Mouse (Mus musculus): ENCODE measurements around the gene Gm26897. TPM values are rescaled to one million over a fixed set of nuclear protein-coding genes. Genes with fewer than 3 reads are reported as not detected.
A peak's percentile ranks its signal among the peaks of the same experiment; 100 is the strongest.

The Gm26897 gene
- polyA plus RNA-seq, 1 experiment, result not detected

DNA sequence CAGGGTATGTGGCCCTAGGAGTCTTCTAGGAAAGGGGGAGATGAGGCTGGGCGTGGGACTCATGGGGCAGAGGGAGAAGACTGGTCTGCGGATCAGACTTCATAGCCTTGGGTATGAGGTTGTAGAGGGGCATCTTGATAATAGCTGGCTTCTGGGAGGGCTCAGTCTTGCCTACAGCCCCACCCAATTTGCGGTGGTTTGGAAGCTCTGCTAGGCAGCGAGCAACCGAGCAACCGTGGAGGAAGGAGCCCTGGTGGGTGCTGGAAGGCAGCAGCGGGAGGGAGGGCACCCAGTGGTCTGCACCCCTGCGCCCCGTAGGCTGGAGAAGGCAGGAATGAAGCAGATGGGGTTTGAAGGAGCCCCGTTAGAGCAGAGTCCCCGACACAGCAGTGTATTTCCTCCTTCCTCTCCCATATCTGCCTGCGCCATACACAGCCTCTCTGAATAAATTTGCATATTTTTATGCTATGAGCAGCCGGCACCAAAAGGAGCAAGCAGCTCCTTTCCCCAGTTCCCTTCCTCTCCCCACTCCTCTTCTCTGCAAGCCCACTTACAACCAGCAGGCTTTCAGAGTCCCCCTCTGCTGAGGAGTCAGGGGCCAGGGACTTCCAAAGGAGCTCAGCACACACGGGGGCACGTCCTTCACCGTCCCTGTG is 20.9 kb downstream of the Gm26897 start:
- H3K79me2 ChIP-seq (ENCODE audit: control insufficient read depth, insufficient read depth), result no peaks in the 10 kb centered on the region
- H3K27me3 ChIP-seq (ENCODE audit: control insufficient read depth, insufficient read depth, insufficient read length), result peaks cover 17% of the 10 kb centered on the region
- H3K36me3 ChIP-seq (ENCODE audit: control insufficient read depth, insufficient read depth), result no peaks in the 10 kb centered on the region
- H3K4me2 ChIP-seq (ENCODE audit: low read depth), result no peak overlapping the region
- no peak overlapping the region for H3ac ChIP-seq (ENCODE audit: control insufficient read depth, insufficient read length)
- H3K4me3 ChIP-seq, result no peak overlapping the region
- no peak for TF ChIP-seq MYOG (IDR thresholded peaks at IDR 0.05; ENCODE audit: control insufficient read depth in 1 of 3, insufficient read depth in 1 of 3, insufficient read length in 2 of 3, low read depth in 2 of 3)
- no peak for TF ChIP-seq SRF (IDR thresholded peaks at IDR 0.05; ENCODE audit: control insufficient read depth, insufficient read length, low read depth)
- no peak for TF ChIP-seq CEBPB (IDR thresholded peaks at IDR 0.05; ENCODE audit: insufficient read depth, poor library complexity, severe bottlenecking)
- no peak for TF ChIP-seq POLR2AphosphoS2 (IDR thresholded peaks at IDR 0.05; ENCODE audit: insufficient read length, low read depth)
- TF ChIP-seq TCF12 (IDR thresholded peaks at IDR 0.05; ENCODE audit: insufficient read depth, poor library complexity, severe bottlenecking), result no peak
- TF ChIP-seq MAX (IDR thresholded peaks at IDR 0.05; ENCODE audit: low read depth), result no peak
- TF ChIP-seq POLR2A (IDR thresholded peaks at IDR 0.05; ENCODE audit: insufficient read length, low read depth), result no peak
- no peak for TF ChIP-seq USF1 (IDR thresholded peaks at IDR 0.05; ENCODE audit: low read depth)
- TF ChIP-seq REST (IDR thresholded peaks at IDR 0.05; ENCODE audit: insufficient read depth, insufficient read length), result no peak
- TF ChIP-seq TCF3 (IDR thresholded peaks at IDR 0.05; ENCODE audit: insufficient read length, low read depth), result no peak
- TF ChIP-seq E2F4 (IDR thresholded peaks at IDR 0.05; ENCODE audit: insufficient read depth), result no peak
- TF ChIP-seq MYOD1 (IDR thresholded peaks at IDR 0.05; ENCODE audit: control insufficient read depth in 1 of 3, insufficient read length in 2 of 3, low read depth in 2 of 3), result no peak

GRCm38 (mm10) chr5:111755330-111755729 is 21.6 kb downstream of the Gm26897 start:
- Histone ChIP-seq H3K36me3 (ENCODE audit: control insufficient read depth, insufficient read depth) (no peaks in the 10 kb centered on the region), H3K4me2 (ENCODE audit: low read depth) (no peak overlapping the region), H3ac (ENCODE audit: control insufficient read depth, insufficient read length) (no peak overlapping the region), H3K27me3 (ENCODE audit: control insufficient read depth, insufficient read depth, insufficient read length) (peaks cover 17% of the 10 kb centered on the region), H3K4me3 (no peak overlapping the region), H3K79me2 (ENCODE audit: control insufficient read depth, insufficient read depth) (no peaks in the 10 kb centered on the region)
- TF ChIP-seq MYOD1 (IDR thresholded peaks at IDR 0.05; ENCODE audit: control insufficient read depth in 1 of 3, insufficient read length in 2 of 3, low read depth in 2 of 3), result peak; percentile 29 to 74 (median 55)
- TF ChIP-seq POLR2A (IDR thresholded peaks at IDR 0.05; ENCODE audit: insufficient read length, low read depth), result no peak

GRCm38 (mm10) chr5:111760721-111761480 is 27.2 kb downstream of the Gm26897 start:
- Histone ChIP-seq H3K4me3 (no peak overlapping the region), H3K27me3 (ENCODE audit: control insufficient read depth, insufficient read depth, insufficient read length) (peaks cover 17% of the 10 kb centered on the region), H3K79me2 (ENCODE audit: control insufficient read depth, insufficient read depth) (no peaks in the 10 kb centered on the region), H3ac (ENCODE audit: control insufficient read depth, insufficient read length) (no peak overlapping the region), H3K36me3 (ENCODE audit: control insufficient read depth, insufficient read depth) (no peaks in the 10 kb centered on the region), H3K4me2 (ENCODE audit: low read depth) (no peak overlapping the region)
- TF ChIP-seq POLR2A (IDR thresholded peaks at IDR 0.05; ENCODE audit: insufficient read length, low read depth) (no peak), TCF3 (IDR thresholded peaks at IDR 0.05; ENCODE audit: insufficient read length, low read depth) (no peak), MYOD1 (IDR thresholded peaks at IDR 0.05; ENCODE audit: control insufficient read depth in 1 of 3, insufficient read length in 2 of 3, low read depth in 2 of 3) (no peak), MAX (IDR thresholded peaks at IDR 0.05; ENCODE audit: low read depth) (no peak), REST (IDR thresholded peaks at IDR 0.05; ENCODE audit: insufficient read depth, insufficient read length) (no peak), SRF (IDR thresholded peaks at IDR 0.05; ENCODE audit: control insufficient read depth, insufficient read length, low read depth) (no peak), CEBPB (IDR thresholded peaks at IDR 0.05; ENCODE audit: insufficient read depth, poor library complexity, severe bottlenecking) (no peak), TCF12 (IDR thresholded peaks at IDR 0.05; ENCODE audit: insufficient read depth, poor library complexity, severe bottlenecking) (no peak), POLR2AphosphoS2 (IDR thresholded peaks at IDR 0.05; ENCODE audit: insufficient read length, low read depth) (no peak), E2F4 (IDR thresholded peaks at IDR 0.05; ENCODE audit: insufficient read depth) (no peak), MYOG (IDR thresholded peaks at IDR 0.05; ENCODE audit: control insufficient read depth in 1 of 3, insufficient read depth in 1 of 3, insufficient read length in 2 of 3, low read depth in 2 of 3) (no peak), USF1 (IDR thresholded peaks at IDR 0.05; ENCODE audit: low read depth) (no peak)

DNA sequence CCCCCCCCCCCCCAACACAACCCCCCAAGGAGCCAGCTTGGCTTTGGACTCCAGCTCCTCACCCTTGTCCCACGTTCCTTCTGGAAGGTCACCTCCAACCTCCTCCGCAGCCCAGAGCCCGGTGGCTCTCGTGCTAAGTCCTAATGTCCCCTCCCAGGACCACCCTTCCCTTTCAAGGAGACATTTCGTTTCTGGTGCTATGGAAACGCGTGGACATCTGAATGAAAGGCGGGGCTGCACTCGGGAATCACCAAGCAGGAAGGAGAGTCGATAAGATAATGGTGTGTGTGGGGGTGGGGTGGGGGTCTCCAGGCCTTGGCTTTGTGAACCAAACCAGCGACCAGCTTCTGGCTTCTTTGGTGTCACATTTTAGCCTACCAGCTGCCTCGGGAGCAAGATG is 27.9 kb downstream of the Gm26897 start:
- no peaks in the 10 kb centered on the region for H3K36me3 ChIP-seq (ENCODE audit: control insufficient read depth, insufficient read depth)
- no peak overlapping the region for H3K4me3 ChIP-seq
- H3ac ChIP-seq (ENCODE audit: control insufficient read depth, insufficient read length), result no peak overlapping the region
- H3K79me2 ChIP-seq (ENCODE audit: control insufficient read depth, insufficient read depth), result no peaks in the 10 kb centered on the region
- peaks cover 17% of the 10 kb centered on the region for H3K27me3 ChIP-seq (ENCODE audit: control insufficient read depth, insufficient read depth, insufficient read length)
- H3K4me2 ChIP-seq (ENCODE audit: low read depth), result no peak overlapping the region
- TF ChIP-seq POLR2A (IDR thresholded peaks at IDR 0.05; ENCODE audit: insufficient read length, low read depth) (no peak), TCF12 (IDR thresholded peaks at IDR 0.05; ENCODE audit: insufficient read depth, poor library complexity, severe bottlenecking) (no peak), CEBPB (IDR thresholded peaks at IDR 0.05; ENCODE audit: insufficient read depth, poor library complexity, severe bottlenecking) (no peak), E2F4 (IDR thresholded peaks at IDR 0.05; ENCODE audit: insufficient read depth) (no peak), REST (IDR thresholded peaks at IDR 0.05; ENCODE audit: insufficient read depth, insufficient read length) (no peak), SRF (IDR thresholded peaks at IDR 0.05; ENCODE audit: control insufficient read depth, insufficient read length, low read depth) (no peak), MYOD1 (IDR thresholded peaks at IDR 0.05; ENCODE audit: control insufficient read depth in 1 of 3, insufficient read length in 2 of 3, low read depth in 2 of 3) (no peak), MYOG (IDR thresholded peaks at IDR 0.05; ENCODE audit: control insufficient read depth in 1 of 3, insufficient read depth in 1 of 3, insufficient read length in 2 of 3, low read depth in 2 of 3) (no peak), POLR2AphosphoS2 (IDR thresholded peaks at IDR 0.05; ENCODE audit: insufficient read length, low read depth) (no peak), MAX (IDR thresholded peaks at IDR 0.05; ENCODE audit: low read depth) (no peak), USF1 (IDR thresholded peaks at IDR 0.05; ENCODE audit: low read depth) (no peak), TCF3 (IDR thresholded peaks at IDR 0.05; ENCODE audit: insufficient read length, low read depth) (no peak)

Measured in myocyte (in vitro differentiated cells).